Mouse (Mus musculus): ENCODE data around the gene Kdelr2. TPM values are rescaled to one million over a fixed set of nuclear protein-coding genes. Genes with fewer than 3 reads are reported as not detected.

The Kdelr2 gene
- polyA plus RNA-seq, 1 experiment from 2014 or later: 317 TPM

GRCm38 (mm10) chr5:143367931-143368330 lies 35.7 kb upstream of the Kdelr2 start:
- Histone ChIP-seq H3K36me3 (ENCODE audit: insufficient read depth, low read length) (no peaks in the 10 kb centered on the region), H3K27ac (ENCODE audit: low read length) (no peak overlapping the region), H3K4me2 (replicated peaks; ENCODE audit: low read depth, low read length) (no peak overlapping the region), H3K4me3 (ENCODE audit: low read length) (no peak overlapping the region), H3K27me3 (ENCODE audit: insufficient read depth, low read length) (peaks cover 75% of the 10 kb centered on the region), H3K9me3 (ENCODE audit: low read length) (no peaks in the 10 kb centered on the region), H3K9ac (replicated peaks; ENCODE audit: low read length) (no peak overlapping the region), H3K4me1 (ENCODE audit: insufficient read depth, low read length) (peaks cover 21% of the 10 kb centered on the region; the same call in 1 of the 2 replicates)
- ATAC-seq (ENCODE audit: low FRiP score, low TSS enrichment): no peak
- WGBS: 75% methylated on average over 3 of the region's 3 CpGs

- Histone ChIP-seq H3K27ac (ENCODE audit: low read length) (no peak overlapping the region), H3K36me3 (ENCODE audit: insufficient read depth, low read length) (no peaks in the 10 kb centered on the region), H3K9me3 (ENCODE audit: low read length) (no peaks in the 10 kb centered on the region), H3K4me2 (replicated peaks; ENCODE audit: low read depth, low read length) (peak overlapping the region; percentile 50), H3K27me3 (ENCODE audit: insufficient read depth, low read length) (peaks cover 86% of the 10 kb centered on the region), H3K9ac (replicated peaks; ENCODE audit: low read length) (no peak overlapping the region), H3K4me3 (ENCODE audit: low read length) (peak overlapping the region; percentile 34), H3K4me1 (ENCODE audit: insufficient read depth, low read length) (peaks cover 9% of the 10 kb centered on the region; the same call in 1 of the 2 replicates)
- ATAC-seq (ENCODE audit: low FRiP score, low TSS enrichment): no peak
- WGBS: under 1% methylated on average over 34 of the region's 36 CpGs
These were observed 33.9 kb upstream of the Kdelr2 start for GRCm38 (mm10) chr5:143369611-143370255.

DNA sequence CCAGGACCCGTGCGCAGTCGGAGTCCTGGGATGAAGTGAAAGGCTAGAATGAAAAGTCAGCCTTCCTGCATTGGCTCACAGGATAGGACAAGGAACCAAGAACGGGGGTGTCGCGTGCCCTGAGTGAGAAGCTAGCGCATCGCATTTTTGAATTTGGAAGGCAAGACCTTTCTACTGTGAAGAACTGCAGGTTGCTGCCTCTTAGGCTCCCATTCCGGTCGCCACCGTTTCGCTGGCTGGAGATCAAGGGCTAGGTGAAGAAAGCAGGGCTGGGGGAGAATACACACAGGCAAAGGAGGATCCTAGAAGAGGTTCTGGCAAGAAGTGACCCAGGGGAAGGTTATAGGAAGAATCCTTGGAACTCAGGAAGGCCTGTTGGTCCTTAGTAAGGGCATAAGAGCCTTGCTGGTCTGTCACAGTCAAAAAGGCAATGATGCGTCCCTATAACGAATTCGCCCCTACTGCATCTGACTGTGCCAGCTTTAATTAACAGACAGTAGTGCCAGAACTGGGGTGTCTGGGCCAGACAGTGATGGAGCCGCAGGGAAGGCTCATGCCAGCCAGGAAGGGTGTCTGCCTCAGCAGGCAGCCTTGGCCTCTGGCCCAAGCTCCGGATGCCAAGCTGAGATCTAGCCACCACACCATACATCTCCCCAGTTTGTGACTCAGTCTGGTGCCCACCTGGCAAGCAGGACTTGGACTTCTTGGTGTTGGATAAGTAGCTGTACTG lies 33.1 kb upstream of the Kdelr2 start:
- H3K4me2 ChIP-seq (replicated peaks; ENCODE audit: low read depth, low read length): peak overlapping the region; percentile 50; the same call in 1 of the 2 replicates

DNA sequence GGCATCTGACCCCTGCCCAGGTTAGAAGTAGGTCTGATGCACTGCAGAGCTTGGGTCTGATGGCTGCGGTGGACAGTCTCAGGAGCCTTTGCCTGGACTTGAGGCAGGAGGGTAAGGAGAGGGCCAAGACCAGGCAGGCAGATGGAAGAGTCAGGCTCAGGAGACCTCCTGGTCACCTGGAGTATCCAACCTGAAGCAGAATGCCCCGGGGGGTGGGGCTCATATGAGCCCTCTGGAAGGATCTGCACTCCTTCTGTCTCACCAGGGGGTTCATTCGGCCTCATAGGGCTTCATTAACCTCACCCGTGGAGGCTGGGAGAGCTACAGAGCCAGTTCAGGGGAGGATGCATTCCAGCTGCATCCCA lies 32.5 kb upstream of the Kdelr2 start:
- ATAC-seq (ENCODE audit: low FRiP score, low TSS enrichment): no peak
- H3K4me1 ChIP-seq (ENCODE audit: insufficient read depth, low read length): peaks cover 9% of the 10 kb centered on the region; the same call in 1 of the 2 replicates
- H3K9ac ChIP-seq (replicated peaks; ENCODE audit: low read length): no peak overlapping the region
- H3K27me3 ChIP-seq (ENCODE audit: insufficient read depth, low read length): peaks cover 76% of the 10 kb centered on the region
- 50% methylated on average over 4 of the region's 4 CpGs for WGBS
- no peak overlapping the region for H3K4me2 ChIP-seq (replicated peaks; ENCODE audit: low read depth, low read length)
- no peak overlapping the region for H3K27ac ChIP-seq (ENCODE audit: low read length)
- H3K36me3 ChIP-seq (ENCODE audit: insufficient read depth, low read length): no peaks in the 10 kb centered on the region
- H3K4me3 ChIP-seq (ENCODE audit: low read length): no peak overlapping the region
- H3K9me3 ChIP-seq (ENCODE audit: low read length): no peaks in the 10 kb centered on the region

More for the DNA sequence above, 33.1 kb upstream of the Kdelr2 start:
- Histone ChIP-seq H3K9me3 (ENCODE audit: low read length) (no peaks in the 10 kb centered on the region), H3K9ac (replicated peaks; ENCODE audit: low read length) (no peak overlapping the region), H3K27me3 (ENCODE audit: insufficient read depth, low read length) (peaks cover 81% of the 10 kb centered on the region), H3K27ac (ENCODE audit: low read length) (no peak overlapping the region), H3K4me1 (ENCODE audit: insufficient read depth, low read length) (peaks cover 9% of the 10 kb centered on the region; the same call in 1 of the 2 replicates), H3K36me3 (ENCODE audit: insufficient read depth, low read length) (no peaks in the 10 kb centered on the region), H3K4me3 (ENCODE audit: low read length) (no peak overlapping the region)
- no peak for ATAC-seq (ENCODE audit: low FRiP score, low TSS enrichment)
- 25% methylated on average over 17 of the region's 17 CpGs for WGBS

GRCm38 (mm10) chr5:143372818-143373217 lies 30.8 kb upstream of the Kdelr2 start:
- Histone ChIP-seq H3K27me3 (ENCODE audit: insufficient read depth, low read length) (peaks cover 73% of the 10 kb centered on the region), H3K27ac (ENCODE audit: low read length) (no peak overlapping the region), H3K4me3 (ENCODE audit: low read length) (peak overlapping the region; percentile 45), H3K9ac (replicated peaks; ENCODE audit: low read length) (peak overlapping the region; percentile 7; the same call in 1 of the 2 replicates), H3K9me3 (ENCODE audit: low read length) (peaks cover 5% of the 10 kb centered on the region; the same call in 1 of the 2 replicates), H3K4me1 (ENCODE audit: insufficient read depth, low read length) (peaks cover 9% of the 10 kb centered on the region; the same call in 1 of the 2 replicates), H3K4me2 (replicated peaks; ENCODE audit: low read depth, low read length) (peak overlapping the region; percentile 56), H3K36me3 (ENCODE audit: insufficient read depth, low read length) (no peaks in the 10 kb centered on the region)
- ATAC-seq (ENCODE audit: low FRiP score, low TSS enrichment): no peak
- WGBS: 1% methylated on average over 35 of the region's 35 CpGs

GRCm38 (mm10) chr5:143375242-143375641 lies 28.4 kb upstream of the Kdelr2 start:
- peaks cover 49% of the 10 kb centered on the region for H3K27me3 ChIP-seq (ENCODE audit: insufficient read depth, low read length)
- peaks cover 5% of the 10 kb centered on the region; the same call in 1 of the 2 replicates for H3K9me3 ChIP-seq (ENCODE audit: low read length)
- H3K4me1 ChIP-seq (ENCODE audit: insufficient read depth, low read length): peaks cover 3% of the 10 kb centered on the region; the same call in 1 of the 2 replicates
- H3K27ac ChIP-seq (ENCODE audit: low read length): no peak overlapping the region
- WGBS: 7% methylated on average over 21 of the region's 21 CpGs
- peak overlapping the region; percentile 51 for H3K4me2 ChIP-seq (replicated peaks; ENCODE audit: low read depth, low read length)
- H3K4me3 ChIP-seq (ENCODE audit: low read length): peak overlapping the region; percentile 30
- H3K9ac ChIP-seq (replicated peaks; ENCODE audit: low read length): peak overlapping the region; percentile 36; the same call in 1 of the 2 replicates
- no peaks in the 10 kb centered on the region for H3K36me3 ChIP-seq (ENCODE audit: insufficient read depth, low read length)
- ATAC-seq (ENCODE audit: low FRiP score, low TSS enrichment): peak; percentile 68; the same call in 1 of the 2 replicates

- peaks cover 40% of the 10 kb centered on the region for H3K27me3 ChIP-seq (ENCODE audit: insufficient read depth, low read length)
These were observed 27.5 kb upstream of the Kdelr2 start for GRCm38 (mm10) chr5:143376156-143376555.

DNA sequence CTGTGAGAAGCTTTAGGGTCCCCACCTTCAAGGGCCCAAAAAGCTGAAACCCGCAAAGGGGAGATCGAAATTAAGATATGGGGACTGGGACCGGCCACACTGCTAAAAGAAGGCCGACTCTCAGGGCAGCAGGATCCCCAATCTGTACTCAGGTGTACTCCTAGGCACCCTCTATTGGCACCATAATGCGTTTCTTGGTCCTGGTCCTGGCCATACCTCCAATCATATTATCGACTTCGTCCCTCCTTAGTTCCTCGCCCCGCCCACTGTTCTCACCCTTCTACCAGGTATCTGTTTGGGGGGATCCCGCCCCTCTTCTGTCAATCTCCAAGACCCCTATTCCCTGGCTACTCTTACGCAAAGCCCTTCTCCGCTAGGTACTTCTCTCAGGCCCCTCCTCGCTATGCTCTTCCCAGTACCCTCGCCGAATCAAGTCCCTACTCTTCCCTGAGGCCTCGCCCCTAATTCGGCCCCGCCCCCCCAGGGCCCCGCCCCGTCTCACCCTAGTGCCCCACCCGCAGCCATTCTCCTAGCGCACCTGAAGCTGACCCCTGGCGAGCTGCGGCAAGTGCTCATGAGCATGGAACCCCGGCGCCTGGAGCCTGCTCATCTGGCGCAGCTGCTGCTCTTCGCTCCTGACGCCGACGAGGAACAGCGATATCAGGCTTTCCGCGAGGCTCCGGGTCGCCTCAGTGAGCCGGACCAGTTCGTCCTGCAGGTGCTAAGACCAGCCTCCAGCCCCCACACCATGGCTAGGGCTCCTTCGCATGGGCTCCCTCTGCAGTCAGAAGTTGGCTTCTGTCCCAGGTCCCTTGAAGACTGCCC lies 16.6 kb upstream of the Kdelr2 start:
- Histone ChIP-seq H3K36me3 (ENCODE audit: insufficient read depth, low read length) (no peaks in the 10 kb centered on the region), H3K4me3 (ENCODE audit: low read length) (peak overlapping the region; percentile 45), H3K4me2 (replicated peaks; ENCODE audit: low read depth, low read length) (peak overlapping the region; percentile 72), H3K4me1 (ENCODE audit: insufficient read depth, low read length) (peaks cover 10% of the 10 kb centered on the region), H3K27me3 (ENCODE audit: insufficient read depth, low read length) (peaks cover 11% of the 10 kb centered on the region; the same call in 1 of the 2 replicates), H3K27ac (ENCODE audit: low read length) (no peak overlapping the region), H3K9ac (replicated peaks; ENCODE audit: low read length) (peak overlapping the region; percentile 41), H3K9me3 (ENCODE audit: low read length) (no peaks in the 10 kb centered on the region)
- peak; percentile 89 for ATAC-seq (ENCODE audit: low FRiP score, low TSS enrichment)
- 7% methylated on average over 39 of the region's 39 CpGs for WGBS

More at GRCm38 (mm10) chr5:143376156-143376555, 27.5 kb upstream of the Kdelr2 start:
- Histone ChIP-seq H3K9me3 (ENCODE audit: low read length) (peaks cover 5% of the 10 kb centered on the region; the same call in 1 of the 2 replicates), H3K36me3 (ENCODE audit: insufficient read depth, low read length) (no peaks in the 10 kb centered on the region), H3K9ac (replicated peaks; ENCODE audit: low read length) (no peak overlapping the region), H3K4me3 (ENCODE audit: low read length) (no peak overlapping the region), H3K4me2 (replicated peaks; ENCODE audit: low read depth, low read length) (no peak overlapping the region), H3K27ac (ENCODE audit: low read length) (no peak overlapping the region), H3K4me1 (ENCODE audit: insufficient read depth, low read length) (peaks cover 3% of the 10 kb centered on the region; the same call in 1 of the 2 replicates)
- ATAC-seq (ENCODE audit: low FRiP score, low TSS enrichment): no peak
- 81% methylated on average over 4 of the region's 4 CpGs for WGBS

- Histone ChIP-seq H3K4me1 (ENCODE audit: insufficient read depth, low read length) (no peaks in the 10 kb centered on the region), H3K27me3 (ENCODE audit: insufficient read depth, low read length) (no peaks in the 10 kb centered on the region), H3K4me3 (ENCODE audit: low read length) (no peak overlapping the region), H3K36me3 (ENCODE audit: insufficient read depth, low read length) (0 out of 2 replicates have a peak, but pooled peaks cover 5% of the 10 kb centered on the region), H3K27ac (ENCODE audit: low read length) (no peak overlapping the region), H3K4me2 (replicated peaks; ENCODE audit: low read depth, low read length) (no peak overlapping the region), H3K9ac (replicated peaks; ENCODE audit: low read length) (no peak overlapping the region), H3K9me3 (ENCODE audit: low read length) (peaks cover 3% of the 10 kb centered on the region; the same call in 1 of the 2 replicates)
- ATAC-seq (ENCODE audit: low FRiP score, low TSS enrichment): no peak
- WGBS: 80% methylated on average over 7 of the region's 7 CpGs
These were observed 9.5 kb upstream of the Kdelr2 start for GRCm38 (mm10) chr5:143394184-143394583.

All from kidney, embryonic 16.5 days (tissue).